In the genomic region with DNA sequence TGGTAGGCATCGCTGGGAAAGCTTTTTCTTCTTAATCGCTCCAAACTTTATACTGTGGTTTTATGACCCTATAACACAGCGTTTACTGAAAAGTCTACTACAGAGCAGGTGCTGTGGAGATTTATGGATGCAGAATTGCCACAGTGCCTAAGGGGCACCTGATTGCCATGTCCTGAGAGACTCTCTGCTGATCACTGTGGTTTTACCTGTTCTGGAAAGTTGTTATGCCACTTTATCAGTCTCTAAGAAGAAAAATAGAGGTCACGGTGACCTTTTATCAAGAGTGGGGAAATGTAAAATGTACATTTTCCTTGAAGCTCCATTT, we compare ENCODE assay signal across 14 mouse cellular contexts.
DNase-seq lines count a peak whose midpoint lies in the region; ATAC-seq lines count a peak whose summit lies in the region.
"Had no signal": no experiment of that assay in that cellular context is flagged by ENCODE, and none has a peak within 500 bp of the region (broad histone marks: within the 10 kb centered on the region; RNA-seq: fewer than 3 reads in every experiment).

No protein-coding gene starts in this region.

- H3K27me3 ChIP-seq in heart, embryonic 16.5 days (ENCODE audit: control insufficient read depth, insufficient read depth, low read length), result no peaks in the 10 kb centered on the region
- H3K27me3 ChIP-seq in embryonic facial prominence, embryonic 12.5 days, result no peaks in the 10 kb centered on the region
- no peaks in the 10 kb centered on the region for H3K27me3 ChIP-seq in forebrain, embryonic 14.5 days (replicated peaks; ENCODE audit: control insufficient read depth, insufficient read depth, low read length)
- H3K27me3 ChIP-seq in limb, embryonic 13.5 days, result peaks cover 6% of the 10 kb centered on the region

- H3K4me3 ChIP-seq in heart, embryonic 16.5 days (ENCODE audit: low read length), result no peak overlapping the region
- no peak overlapping the region for H3K4me3 ChIP-seq in embryonic facial prominence, embryonic 12.5 days
- no peak overlapping the region for H3K4me3 ChIP-seq in forebrain, embryonic 14.5 days (ENCODE audit: low read depth, low read length)
- no peak overlapping the region for H3K4me3 ChIP-seq in limb, embryonic 13.5 days
- H3K4me3 ChIP-seq: erythroblast, embryonic 14.5 days had no signal

- H3K4me1 ChIP-seq in heart, embryonic 16.5 days (ENCODE audit: control insufficient read depth, insufficient read depth, low read length), result no peaks in the 10 kb centered on the region; the same call in 1 of the 2 replicates
- peaks cover 5% of the 10 kb centered on the region for H3K4me1 ChIP-seq in embryonic facial prominence, embryonic 12.5 days
- H3K4me1 ChIP-seq in forebrain, embryonic 14.5 days (ENCODE audit: control insufficient read depth, insufficient read depth, low read length), result no peaks in the 10 kb centered on the region
- peaks cover 13% of the 10 kb centered on the region for H3K4me1 ChIP-seq in limb, embryonic 13.5 days

- H3K27ac ChIP-seq in heart, embryonic 16.5 days (ENCODE audit: low read length), result peak overlapping the region; percentile 56; the same call in 1 of the 2 replicates
- peak overlapping the region; percentile 32; the same call in 1 of the 2 replicates for H3K27ac ChIP-seq in embryonic facial prominence, embryonic 12.5 days
- peak overlapping the region; percentile 5; the same call in 1 of the 2 replicates for H3K27ac ChIP-seq in forebrain, embryonic 14.5 days (ENCODE audit: low read depth, low read length)
- H3K27ac ChIP-seq in limb, embryonic 13.5 days, result no peak overlapping the region

- no peak for ATAC-seq in heart, embryonic 16.5 days (replicated peaks; ENCODE audit: extremely low read depth, insufficient read depth, low FRiP score)
- ATAC-seq in embryonic facial prominence, embryonic 12.5 days (ENCODE audit: insufficient number of reproducible peaks, insufficient read depth, low FRiP score, low TSS enrichment), result no peak
- no peak for ATAC-seq in forebrain, embryonic 14.5 days
- peak; percentile 36; the same call in 1 of the 2 replicates for ATAC-seq in limb, embryonic 13.5 days (ENCODE audit: low FRiP score, low read depth)
- no peak for ATAC-seq in frontal cortex, adult (ENCODE audit: low TSS enrichment)
- ATAC-seq: activated CD4-positive, CD25-positive, alpha-beta regulatory T cell, adult 4 months had no signal

- 68% methylated on average over 4 of the region's 4 CpGs for WGBS in heart, embryonic 16.5 days
- 57% methylated on average over 4 of the region's 4 CpGs for WGBS in embryonic facial prominence, embryonic 12.5 days
- whole genome bisulfite sequencing in forebrain, embryonic 14.5 days, result 20% methylated on average over 4 of the region's 4 CpGs
- WGBS in limb, embryonic 13.5 days, result 18% methylated on average over 4 of the region's 4 CpGs

- DNase-seq in heart, postnatal 14 days, result no peak
- DNase-seq in forebrain, embryonic 14.5 days (ENCODE audit: low spot score), result no peak
- no peak for DNase-seq in liver
- no peak for DNase-seq in adrenal gland, adult 2 months
- DNase-seq: cerebellum, postnatal 25 days; gastrocnemius, postnatal 25 days; kidney, adult 11 months; right cerebral cortex, postnatal 25 days had no signal

- H3K4me2 ChIP-seq in heart, embryonic 16.5 days (ENCODE audit: low read depth, low read length), result no peak overlapping the region
- no peak overlapping the region for H3K4me2 ChIP-seq in embryonic facial prominence, embryonic 12.5 days (replicated peaks)
- no peak overlapping the region for H3K4me2 ChIP-seq in forebrain, embryonic 14.5 days (ENCODE audit: low read length)
- H3K4me2 ChIP-seq in limb, embryonic 13.5 days (replicated peaks), result peak overlapping the region; percentile 23; the same call in 1 of the 2 replicates

- intact Hi-C loops in heart, postnatal 14 days (cut with DNase I), result no loop called here

- H3K9me3 ChIP-seq in heart, embryonic 16.5 days (replicated peaks; ENCODE audit: control insufficient read depth, low read length), result no peaks in the 10 kb centered on the region
- no peaks in the 10 kb centered on the region for H3K9me3 ChIP-seq in embryonic facial prominence, embryonic 12.5 days
- H3K9me3 ChIP-seq in forebrain, embryonic 14.5 days (replicated peaks; ENCODE audit: control insufficient read depth, low read length), result no peaks in the 10 kb centered on the region
- no peaks in the 10 kb centered on the region for H3K9me3 ChIP-seq in limb, embryonic 13.5 days

- no peak overlapping the region for H3K9ac ChIP-seq in heart, embryonic 16.5 days (ENCODE audit: low read length)
- no peak overlapping the region for H3K9ac ChIP-seq in embryonic facial prominence, embryonic 12.5 days
- H3K9ac ChIP-seq in forebrain, embryonic 14.5 days (ENCODE audit: low read length), result no peak overlapping the region
- H3K9ac ChIP-seq in limb, embryonic 13.5 days, result no peak overlapping the region; the same call in 1 of the 2 replicates

- H3K36me3 ChIP-seq in heart, embryonic 16.5 days (ENCODE audit: control insufficient read depth, insufficient read depth), result no peaks in the 10 kb centered on the region
- no peaks in the 10 kb centered on the region for H3K36me3 ChIP-seq in embryonic facial prominence, embryonic 12.5 days
- H3K36me3 ChIP-seq in forebrain, embryonic 14.5 days (ENCODE audit: control insufficient read depth, insufficient read depth, low read length), result no peaks in the 10 kb centered on the region
- no peaks in the 10 kb centered on the region for H3K36me3 ChIP-seq in limb, embryonic 13.5 days
